Mouse (Mus musculus) ovary, postnatal 10 days (tissue): ENCODE measurements around the gene Prss36.
"Not testable (repeated sequence)": the region's sequence is repeated elsewhere in the genome, so short reads cannot be mapped to it uniquely, and the experiment has no call there.

Source experiments
- DNase-seq: peaks from one replicate; pipeline ENCODE4 v3.0.0; 2022; ENCODE audit warnings: low spot score

Gene Prss36

DNA sequence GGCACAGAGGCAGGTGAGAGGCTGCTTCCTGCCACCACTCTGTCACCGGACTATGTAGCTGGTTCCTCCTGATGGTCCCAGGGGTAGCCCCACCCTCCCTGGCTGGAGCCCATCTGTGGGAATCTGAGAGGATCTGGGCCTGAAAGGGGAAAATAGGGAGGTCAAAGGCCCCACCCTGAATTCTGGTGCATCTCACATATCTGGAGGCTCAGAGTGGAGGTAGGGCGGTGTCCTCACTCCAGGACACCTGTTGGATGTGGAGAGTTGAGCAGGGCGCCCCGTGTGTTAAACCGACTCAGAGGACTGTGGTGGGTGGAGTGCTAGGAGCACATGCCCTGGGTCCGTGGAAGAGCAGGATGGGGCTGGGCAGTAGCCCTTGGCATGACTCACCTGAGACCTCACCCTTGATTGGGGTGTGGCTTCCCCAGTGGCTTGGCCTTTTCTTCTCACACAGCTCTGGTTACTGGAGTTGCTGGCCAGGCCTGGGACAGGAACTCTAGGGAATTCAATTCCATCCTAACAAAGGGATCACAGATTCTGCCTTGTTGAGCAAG is at the start of gene Prss36:
Gene Prss36 (minus strand): TSS at position 256 of the 554 bp plus-strand sequence.
- DNase-seq, result no peak

DNA sequence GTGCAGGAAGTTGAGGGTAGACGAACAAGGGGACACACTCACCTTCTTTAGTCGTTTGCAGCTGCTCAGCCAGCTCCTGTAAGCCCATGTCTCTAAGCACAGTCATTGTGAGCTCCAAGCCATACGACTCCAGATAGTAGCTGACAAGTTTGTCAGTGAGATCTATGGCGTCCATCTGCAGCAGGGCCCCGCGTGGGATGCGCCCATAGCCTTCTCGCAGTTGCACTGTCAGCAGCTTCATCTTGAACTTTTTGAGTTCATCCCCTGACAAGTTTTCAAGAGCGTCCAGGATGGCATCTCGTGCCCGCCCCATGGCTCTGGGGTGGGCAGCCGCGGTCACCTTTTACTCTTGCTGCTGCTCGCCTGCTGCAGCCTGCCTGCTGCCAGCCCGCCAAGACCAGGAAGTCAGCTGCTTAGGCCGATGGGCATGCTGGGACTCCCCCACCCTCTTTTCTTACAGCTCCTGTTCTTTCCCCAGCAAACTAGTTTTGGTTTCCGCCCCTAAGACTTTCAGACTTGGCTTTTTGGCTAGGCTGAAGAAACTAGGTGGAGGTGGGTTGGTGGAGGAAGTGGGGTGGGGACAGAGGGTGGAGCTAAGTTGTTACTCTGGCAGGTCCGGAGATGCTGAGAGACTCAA is 46.9 kb upstream of the Prss36 start, which contains the start of gene Pycard:
Gene Pycard (minus strand): TSS at position 527 of the 637 bp plus-strand sequence.
- DNase-seq, result peak; percentile 36

- no peak for DNase-seq
Measured at GRCm38 (mm10) chr7:127992488-127993340, 46.2 kb upstream of the Prss36 start.

GRCm38 (mm10) chr7:127991643-127992487 is 45.3 kb upstream of the Prss36 start:
- DNase-seq, result peak; percentile 45

GRCm38 (mm10) chr7:127988904-127989303 is 42.4 kb upstream of the Prss36 start:
- no peak for DNase-seq

GRCm38 (mm10) chr7:127980606-127981005 is 34.1 kb upstream of the Prss36 start:
- no peak for DNase-seq

- no peak for DNase-seq
Measured at GRCm38 (mm10) chr7:127978856-127979255, 32.3 kb upstream of the Prss36 start.

DNA sequence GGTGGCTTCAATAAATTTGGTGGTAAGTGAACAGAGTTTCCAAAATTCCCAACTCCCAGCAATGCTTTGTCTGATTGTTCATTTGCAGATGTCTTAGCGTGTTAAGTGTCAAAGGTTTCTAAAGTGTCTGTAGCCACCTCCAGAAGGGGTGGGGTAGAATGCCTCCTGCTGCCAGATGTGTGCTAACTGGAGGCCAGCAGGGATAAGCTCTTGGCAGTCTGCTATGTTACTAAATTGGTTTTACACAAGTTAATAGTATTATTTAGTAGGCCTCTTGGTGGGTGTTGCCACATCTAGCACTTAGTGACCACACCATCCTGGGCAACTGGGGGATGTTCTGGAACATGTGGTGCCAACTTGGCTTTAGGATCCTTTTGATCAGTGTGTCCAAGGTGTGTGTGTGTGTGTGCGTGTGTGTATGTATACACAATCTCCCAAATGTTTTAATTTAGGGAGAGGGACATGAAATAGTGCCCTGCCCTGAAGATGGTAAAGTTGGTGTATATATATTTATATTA is 27.9 kb upstream of the Prss36 start:
- no peak for DNase-seq

- peak; percentile 52 for DNase-seq
Measured at GRCm38 (mm10) chr7:127967922-127968828, 21.6 kb upstream of the Prss36 start.

- peak; percentile 99 for DNase-seq
Measured at GRCm38 (mm10) chr7:127967004-127967921, 20.7 kb upstream of the Prss36 start, which contains the start of gene Fus. TSS of gene Fus (plus strand) at chr7:127967457.

GRCm38 (mm10) chr7:127966371-127966918 is 19.9 kb upstream of the Prss36 start:
- no peak for DNase-seq

GRCm38 (mm10) chr7:127959364-127959763 is 12.8 kb upstream of the Prss36 start:
- DNase-seq, result no peak

DNA sequence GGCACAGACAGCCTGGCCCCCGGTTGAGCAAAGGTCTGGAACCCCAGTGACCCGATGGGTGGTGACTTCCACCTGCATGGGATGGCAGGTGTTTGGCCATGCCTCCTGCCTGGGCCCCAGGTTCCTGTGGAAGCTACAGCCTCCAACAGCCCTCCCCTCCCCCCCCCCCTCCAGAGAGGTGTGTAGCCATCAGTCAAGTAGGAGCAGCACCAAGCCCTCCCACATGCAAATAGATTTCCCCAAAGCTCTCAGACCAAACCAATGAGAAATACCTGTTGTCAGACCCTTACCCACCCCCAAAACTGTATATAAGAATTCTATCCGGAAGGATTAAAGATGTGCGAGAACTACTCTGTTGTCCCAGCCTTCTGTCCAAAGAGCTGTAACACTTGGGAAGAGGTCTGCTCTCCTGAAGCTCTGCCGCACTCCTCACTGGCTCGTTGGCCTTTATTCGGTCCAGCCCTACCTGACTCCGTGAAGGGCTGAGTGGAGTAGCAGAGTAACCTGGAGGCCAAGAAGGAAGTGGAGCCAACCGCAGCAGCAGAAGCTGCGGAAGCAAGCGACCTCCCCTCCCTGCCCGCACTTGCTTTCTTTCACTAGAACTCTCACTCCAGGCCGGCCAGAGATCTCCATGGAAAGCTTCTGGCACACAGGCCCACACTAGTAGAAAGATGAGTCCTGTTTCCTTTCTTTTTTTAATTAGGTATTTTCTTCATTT is 6.5 kb upstream of the Prss36 start:
- DNase-seq, result no peak

GRCm38 (mm10) chr7:127944614-127945013 is 1.9 kb downstream of the Prss36 start:
- no peak for DNase-seq

GRCm38 (mm10) chr7:127942097-127942496 is 4.4 kb downstream of the Prss36 start:
- DNase-seq, result not testable (repeated sequence)

GRCm38 (mm10) chr7:127936216-127936884 is 10.2 kb downstream of the Prss36 start:
- no peak for DNase-seq

DNA sequence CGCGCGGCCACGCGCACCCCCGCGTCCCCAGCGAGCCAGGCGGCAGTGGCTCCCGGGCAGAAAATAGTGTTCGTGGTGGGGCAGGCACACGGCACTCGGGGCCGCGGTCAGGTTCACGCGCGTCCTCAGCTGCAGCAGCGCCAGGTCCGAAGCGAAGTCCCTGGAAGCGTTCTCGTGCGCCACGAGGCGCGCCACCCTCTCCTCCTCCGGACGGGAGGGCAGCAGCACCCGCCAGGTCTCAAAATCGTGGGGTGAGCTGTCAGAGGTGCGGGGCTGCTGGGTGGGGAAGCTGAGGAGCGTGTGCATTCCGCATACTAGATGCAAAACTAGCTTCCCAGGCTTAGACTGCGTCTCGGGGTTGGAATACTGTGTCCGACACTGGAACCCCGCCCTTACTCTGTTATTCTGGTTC is 10.8 kb downstream of the Prss36 start:
- DNase-seq, result no peak
